Mouse (Mus musculus) forebrain, embryonic 10.5 days (tissue): ENCODE measurements at regions not wholly inside any gene's neighbourhood (a gene's known extent, or its start where the extent isn't known, plus 50 kb on each side); places are given as distances from the start of the nearest gene placed in this dataset.
"Not testable (repeated sequence)": the region's sequence is repeated elsewhere in the genome, so short reads cannot be mapped to it uniquely, and the experiment has no call there.

Source experiments
- DNase-seq: peaks from one replicate; pipeline ENCODE4 v3.0.0-alpha.2; 2017; ENCODE audit warnings: low spot score; ENCODE audit errors: extremely low spot score
- H3K27ac ChIP-seq: fragments of 300-500 bp; sonication (generic); 2 replicates; pipeline ENCODE4 v1.5.1; 2016; ENCODE audit warnings: mild to moderate bottlenecking
- H3K27me3 ChIP-seq: fragments of 300-500 bp; sonication (generic); 2 replicates; pipeline ENCODE4 v1.6.1; 2016; ENCODE audit warnings: mild to moderate bottlenecking; ENCODE audit not compliant: poor library complexity, severe bottlenecking
- H3K36me3 ChIP-seq: fragments of 300-500 bp; sonication (generic); replicated peaks from 2 replicates; pipeline ENCODE4 v1.6.1; 2016; ENCODE audit warnings: mild to moderate bottlenecking, moderate library complexity
- H3K4me1 ChIP-seq: fragments of 300-500 bp; sonication (generic); 2 replicates; pipeline ENCODE4 v1.6.1; 2016
- H3K4me3 ChIP-seq: fragments of 300-500 bp; sonication (generic); 2 replicates; pipeline ENCODE4 v1.5.1; 2016; ENCODE audit warnings: mild to moderate bottlenecking, moderate library complexity
- H3K9me3 ChIP-seq: fragments of 300-500 bp; sonication (generic); 2 replicates; pipeline ENCODE4 v1.6.1; 2016; ENCODE audit warnings: mild to moderate bottlenecking, moderate library complexity
- WGBS: fragments of 180-500 bp; shearing (Covaris S2); methylation state at CpG from one replicate; pipeline ENCODE4 v1.1.7; 2016; 5-methylcytosine and 5-hydroxymethylcytosine counted together

DNA sequence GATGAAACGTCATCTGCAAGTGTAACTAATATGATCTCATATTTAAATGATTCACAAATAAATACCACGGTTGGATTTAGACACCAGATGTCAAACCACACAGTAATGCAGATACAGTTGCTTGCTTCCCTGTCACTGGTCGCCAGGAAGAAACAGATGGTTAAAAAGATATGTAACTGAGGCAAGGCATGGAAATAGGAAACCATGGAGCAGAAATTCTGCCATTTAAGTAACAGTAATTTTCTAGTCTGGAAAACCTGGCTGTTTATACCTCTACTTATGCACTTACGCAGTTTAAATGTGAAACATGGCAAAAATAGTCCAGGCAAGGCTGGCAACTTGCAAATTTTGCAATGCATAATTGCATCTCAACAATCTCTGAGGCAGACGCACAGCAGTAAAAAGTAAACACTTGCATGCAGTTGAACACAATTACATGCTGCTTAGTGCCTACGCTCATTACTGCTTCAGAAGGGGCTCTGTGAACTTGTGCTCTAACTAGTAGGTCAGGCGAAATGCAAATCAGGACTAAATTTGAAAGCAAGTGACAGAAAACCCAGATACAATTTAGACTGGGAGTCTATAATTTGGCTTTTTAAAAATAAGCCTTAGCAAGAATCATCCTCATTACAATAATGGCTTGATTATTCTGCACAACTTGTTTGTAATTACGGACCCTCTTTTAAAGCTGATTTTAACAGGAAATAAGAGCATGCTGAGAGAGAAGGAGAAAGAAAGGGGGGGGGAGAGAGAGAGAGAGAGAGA is 102.6 kb downstream of the Naa11 start:
- 0 out of 2 replicates have a peak overlapping the region, but pooled peaks have one; percentile 25 for H3K27ac ChIP-seq

DNA sequence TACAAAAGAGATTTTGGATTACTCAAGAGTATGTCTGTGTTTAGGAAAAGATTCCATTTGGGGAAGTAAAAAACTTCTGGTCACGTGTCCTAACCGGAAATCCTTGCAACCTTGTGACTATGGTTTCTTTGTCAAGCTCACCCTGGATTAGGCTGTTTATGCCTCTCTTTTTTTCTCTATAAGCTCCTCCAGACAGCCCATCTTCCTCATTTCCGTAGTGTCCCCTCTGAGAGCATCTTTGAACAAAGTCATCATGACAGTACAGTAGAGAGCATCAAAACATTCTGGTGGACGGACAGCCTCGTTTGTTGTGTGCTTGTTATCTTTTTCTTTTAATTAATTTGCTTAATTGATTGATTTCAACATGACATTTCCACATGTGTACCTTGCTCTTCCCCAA is 112.7 kb downstream of the Naa11 start:
- Histone ChIP-seq H3K9me3 (no peaks in the 10 kb centered on the region), H3K27me3 (no peaks in the 10 kb centered on the region), H3K27ac (no peak overlapping the region), H3K36me3 (no peaks in the 10 kb centered on the region), H3K4me1 (peaks cover 8% of the 10 kb centered on the region), H3K4me3 (no peak overlapping the region)
- DNase-seq: no peak
- 90% methylated on average over 5 of the region's 5 CpGs for WGBS

More for the DNA sequence above, 102.6 kb downstream of the Naa11 start:
- WGBS: 65% methylated on average over 8 of the region's 8 CpGs
- Histone ChIP-seq H3K9me3 (no peaks in the 10 kb centered on the region), H3K27me3 (0 out of 2 replicates have a peak, but pooled peaks cover 3% of the 10 kb centered on the region), H3K36me3 (no peaks in the 10 kb centered on the region), H3K4me1 (peaks cover 23% of the 10 kb centered on the region), H3K4me3 (no peak overlapping the region)
- no peak for DNase-seq

DNA sequence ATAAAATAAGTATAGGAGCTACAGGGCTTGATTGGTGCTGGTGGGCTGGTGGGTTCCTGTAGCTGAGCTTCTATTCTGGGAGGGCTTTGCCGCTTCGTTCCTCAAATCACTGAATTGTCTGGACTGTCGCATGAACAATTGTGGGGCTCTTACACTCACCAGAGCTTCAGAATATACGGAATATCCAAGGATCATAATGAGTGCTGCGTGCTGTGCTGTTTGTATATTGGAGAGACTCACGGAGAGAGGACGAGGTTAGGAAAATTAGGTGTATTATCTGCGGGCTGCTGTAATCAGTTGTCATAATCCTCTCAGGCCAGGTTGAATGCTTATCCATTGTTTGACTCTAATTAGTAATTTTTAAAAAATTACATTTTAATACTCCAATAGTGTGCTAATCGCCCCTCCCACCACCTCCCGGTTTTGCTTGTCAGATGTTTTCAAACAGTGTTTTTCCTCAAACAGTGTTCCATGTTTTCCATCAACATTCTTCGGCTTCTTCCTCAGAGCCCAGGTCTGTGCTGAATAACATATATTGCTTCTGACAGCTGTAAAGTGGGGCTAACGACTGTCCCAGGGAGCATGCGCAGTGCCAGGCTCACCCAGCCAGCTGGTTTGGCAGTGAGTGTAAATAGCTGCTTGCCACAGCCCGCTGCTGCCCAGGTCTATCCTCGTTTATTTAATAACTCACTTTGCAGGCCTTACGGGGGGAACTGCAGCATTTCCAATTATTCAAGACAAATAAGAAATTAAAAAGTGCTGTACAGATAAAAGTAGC is 114.2 kb downstream of the Naa11 start:
- no peaks in the 10 kb centered on the region for H3K9me3 ChIP-seq
- WGBS: 85% methylated on average over 16 of the region's 16 CpGs
- DNase-seq: no peak
- no peak overlapping the region for H3K27ac ChIP-seq
- H3K4me1 ChIP-seq: peaks cover 8% of the 10 kb centered on the region
- no peaks in the 10 kb centered on the region for H3K36me3 ChIP-seq
- H3K27me3 ChIP-seq: no peaks in the 10 kb centered on the region
- H3K4me3 ChIP-seq: no peak overlapping the region

DNA sequence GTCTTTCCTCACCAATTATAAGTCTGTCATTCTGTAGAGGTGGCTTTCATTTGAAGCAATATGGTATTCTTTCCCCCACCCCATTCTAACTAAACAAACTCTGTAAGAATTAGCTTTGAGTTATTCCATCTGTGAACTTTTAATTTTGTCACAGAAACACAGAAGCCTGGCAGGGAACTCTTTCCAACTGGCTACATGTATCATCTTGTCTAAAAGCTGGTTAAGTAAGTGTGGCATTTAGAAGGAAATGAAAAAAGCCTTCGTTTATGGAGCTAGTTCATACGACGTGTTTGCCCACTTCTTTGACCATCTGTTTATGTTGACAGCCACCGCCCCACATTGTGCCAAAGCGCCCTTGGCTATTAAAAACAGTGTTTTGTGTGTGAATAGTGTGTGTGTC is 115.5 kb downstream of the Naa11 start:
- WGBS: 93% methylated on average over 5 of the region's 5 CpGs
- Histone ChIP-seq H3K27ac (no peak overlapping the region), H3K4me3 (no peak overlapping the region), H3K36me3 (no peaks in the 10 kb centered on the region), H3K27me3 (no peaks in the 10 kb centered on the region), H3K4me1 (peaks cover 8% of the 10 kb centered on the region), H3K9me3 (no peaks in the 10 kb centered on the region)
- DNase-seq: no peak

DNA sequence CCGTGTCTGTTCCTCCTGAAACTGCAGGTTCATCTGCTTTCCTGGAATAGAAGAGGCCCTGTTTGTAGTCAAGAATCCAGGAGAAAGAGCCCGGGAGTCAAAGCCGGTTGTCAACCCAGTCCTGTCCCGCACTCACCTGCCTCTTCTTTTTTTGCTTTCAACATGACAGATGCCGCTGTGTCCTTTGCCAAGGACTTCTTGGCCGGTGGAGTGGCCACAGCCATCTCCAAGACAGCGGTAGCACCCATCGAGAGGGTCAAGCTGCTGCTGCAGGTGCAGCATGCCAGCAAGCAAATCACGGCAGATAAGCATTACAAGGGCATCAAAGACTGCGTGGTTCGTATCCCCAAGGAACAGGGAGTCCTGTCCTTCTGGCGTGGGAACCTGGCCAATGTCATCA is 127.5 kb downstream of the Naa11 start:
- not testable (repeated sequence) for H3K27ac ChIP-seq, H3K4me3 ChIP-seq, H3K27me3 ChIP-seq, H3K4me1 ChIP-seq, H3K9me3 ChIP-seq, H3K36me3 ChIP-seq, DNase-seq
- 92% methylated on average over 12 of the region's 12 CpGs for WGBS

DNA sequence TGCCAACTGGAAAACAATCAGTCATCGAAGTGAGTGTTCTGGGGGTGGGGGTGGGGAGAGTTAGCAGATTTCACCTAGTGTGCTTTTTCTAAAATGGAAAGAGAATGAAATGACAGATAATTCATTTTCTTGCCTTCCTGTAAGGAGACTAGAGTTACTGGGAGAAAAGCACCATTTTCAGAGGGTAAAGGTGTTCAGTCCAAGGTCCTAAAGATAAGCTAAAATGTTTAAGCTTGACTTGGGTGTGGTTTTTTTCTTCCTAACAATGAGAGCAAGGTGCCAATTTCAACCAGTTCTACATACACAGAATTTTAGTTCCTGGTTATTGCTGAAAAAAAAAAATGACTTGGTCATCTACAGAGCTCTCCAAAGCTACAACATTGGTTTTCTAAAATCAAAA is 135.1 kb downstream of the Naa11 start:
- H3K9me3 ChIP-seq: no peaks in the 10 kb centered on the region
- H3K4me3 ChIP-seq: no peak overlapping the region
- H3K36me3 ChIP-seq: no peaks in the 10 kb centered on the region
- H3K27me3 ChIP-seq: no peaks in the 10 kb centered on the region
- no peak overlapping the region for H3K27ac ChIP-seq
- peaks cover 4% of the 10 kb centered on the region; the same call in 1 of the 2 replicates for H3K4me1 ChIP-seq
- no peak for DNase-seq
- 91% methylated on average over 1 of the region's 1 CpGs for WGBS

DNA sequence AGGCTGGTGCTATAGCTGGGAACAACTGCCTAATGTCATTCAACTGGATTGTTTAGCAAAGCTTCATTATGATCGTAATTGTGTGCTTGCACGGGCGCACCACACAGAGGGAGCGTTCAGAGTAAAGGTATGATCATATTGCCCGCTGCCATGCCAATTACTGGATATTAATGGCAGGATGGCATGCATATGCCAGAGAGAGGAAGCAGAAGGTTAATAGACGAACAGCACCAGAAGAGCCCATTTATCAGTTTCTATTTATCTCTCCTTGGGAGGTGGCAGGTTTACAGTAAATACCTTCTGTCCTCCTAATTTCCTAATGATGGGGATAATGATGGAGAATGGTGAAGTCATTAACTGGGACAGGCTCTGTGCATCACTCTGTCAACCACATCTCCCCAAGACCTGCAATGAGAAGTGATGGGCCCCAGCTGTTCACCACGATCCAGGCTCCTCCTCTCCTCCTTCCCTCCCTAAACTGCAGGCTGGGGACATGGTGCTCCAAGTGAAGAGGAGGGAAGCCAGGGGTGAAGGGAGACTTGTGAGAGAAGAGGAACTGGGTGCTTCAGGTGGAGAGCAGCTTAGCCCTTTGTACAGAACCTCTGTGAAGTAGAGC is 135.6 kb downstream of the Naa11 start:
- Histone ChIP-seq H3K27me3 (no peaks in the 10 kb centered on the region), H3K27ac (no peak overlapping the region), H3K9me3 (no peaks in the 10 kb centered on the region), H3K36me3 (no peaks in the 10 kb centered on the region), H3K4me3 (no peak overlapping the region), H3K4me1 (peaks cover 4% of the 10 kb centered on the region; the same call in 1 of the 2 replicates)
- no peak for DNase-seq
- 84% methylated on average over 7 of the region's 7 CpGs for WGBS

DNA sequence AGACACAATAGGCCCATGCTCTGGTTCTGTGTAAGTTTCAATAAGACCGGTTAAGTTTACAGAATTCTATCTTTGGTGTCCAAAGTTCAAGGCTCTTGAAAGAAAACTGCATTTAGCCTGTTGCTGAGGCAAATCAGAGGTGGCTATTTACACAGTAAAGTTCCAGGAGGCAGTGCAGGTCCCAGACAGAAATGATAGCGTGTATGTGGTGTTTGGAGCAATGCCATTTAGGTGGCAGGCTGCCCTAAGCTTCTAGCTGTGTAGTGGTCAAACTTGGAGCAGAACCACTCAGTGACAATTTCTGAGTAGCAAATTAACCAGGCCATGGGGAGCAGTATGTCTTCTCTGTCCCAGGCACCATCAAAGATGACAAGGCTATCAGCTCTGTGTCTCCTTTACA is 125.5 kb upstream of the Paqr3 start:
- H3K4me1 ChIP-seq: peaks cover 3% of the 10 kb centered on the region; the same call in 1 of the 2 replicates
- H3K4me3 ChIP-seq: no peak overlapping the region
- DNase-seq: no peak
- no peak overlapping the region for H3K27ac ChIP-seq
- H3K36me3 ChIP-seq: no peaks in the 10 kb centered on the region
- H3K9me3 ChIP-seq: no peaks in the 10 kb centered on the region
- H3K27me3 ChIP-seq: no peaks in the 10 kb centered on the region
- 92% methylated on average over 2 of the region's 2 CpGs for WGBS

DNA sequence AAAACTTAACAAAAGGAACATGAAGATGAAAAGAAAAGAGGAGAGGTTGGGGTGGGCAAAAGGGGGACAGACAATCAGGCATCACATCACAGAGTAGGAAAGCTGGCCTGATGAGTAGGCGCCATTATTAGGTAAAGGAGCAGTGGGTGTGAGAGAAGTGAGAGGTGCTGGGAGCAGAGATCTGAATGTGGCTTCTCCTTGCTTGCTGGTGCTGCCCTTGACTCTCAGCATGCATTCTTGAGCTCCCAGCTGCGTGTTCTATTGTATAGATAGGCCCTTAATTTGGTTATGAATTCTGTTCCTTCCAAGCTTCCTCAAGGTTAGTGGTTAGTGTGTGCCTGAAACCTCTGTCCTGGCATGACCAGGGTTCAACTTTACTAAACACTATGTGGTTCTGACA is 115.0 kb upstream of the Paqr3 start:
- no peak for DNase-seq
- 45% methylated on average over 2 of the region's 2 CpGs for WGBS

DNA sequence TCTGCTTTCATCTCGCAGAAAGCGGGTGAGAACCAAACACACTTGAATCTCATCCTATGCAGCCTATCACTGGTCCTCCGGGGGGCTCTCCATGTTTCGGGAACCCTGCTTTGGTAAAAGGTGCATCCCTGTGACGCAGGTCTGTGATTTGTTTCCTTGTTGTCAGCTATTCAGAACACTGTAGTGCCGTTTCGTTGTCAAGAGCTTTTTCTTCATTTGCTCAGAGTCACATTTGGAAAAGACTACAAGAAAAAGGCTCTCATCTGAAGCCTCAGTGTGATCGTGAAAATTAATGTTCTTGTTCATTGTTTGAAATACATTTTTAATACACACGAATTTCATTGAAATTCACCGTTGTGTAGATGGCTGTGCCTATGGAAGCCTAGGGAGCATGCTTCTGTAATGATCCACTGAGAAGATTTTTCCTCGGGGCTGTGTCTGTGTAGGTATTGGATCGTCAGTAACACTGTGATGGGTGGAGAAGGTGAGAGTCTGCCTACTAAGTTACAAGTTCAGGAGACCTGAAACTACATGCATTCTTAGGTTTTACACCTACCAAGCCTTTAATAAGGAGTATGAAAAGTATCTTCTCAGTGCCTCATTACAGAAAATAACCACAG is 112.0 kb upstream of the Paqr3 start:
- H3K27me3 ChIP-seq: peaks cover 10% of the 10 kb centered on the region; the same call in 1 of the 2 replicates
- H3K27ac ChIP-seq: peak overlapping the region; percentile 71; the same call in 1 of the 2 replicates
- peak overlapping the region; percentile 39 for H3K4me3 ChIP-seq
- no peak for DNase-seq
- 61% methylated on average over 12 of the region's 12 CpGs for WGBS
- H3K4me1 ChIP-seq: peaks cover 30% of the 10 kb centered on the region
- H3K36me3 ChIP-seq: no peaks in the 10 kb centered on the region
- H3K9me3 ChIP-seq: no peaks in the 10 kb centered on the region

More for the DNA sequence above, 115.0 kb upstream of the Paqr3 start:
- H3K4me3 ChIP-seq: no peak overlapping the region
- H3K9me3 ChIP-seq: no peaks in the 10 kb centered on the region
- H3K27me3 ChIP-seq: peaks cover 2% of the 10 kb centered on the region; the same call in 1 of the 2 replicates
- peaks cover 24% of the 10 kb centered on the region for H3K4me1 ChIP-seq
- no peak overlapping the region for H3K27ac ChIP-seq
- H3K36me3 ChIP-seq: no peaks in the 10 kb centered on the region

DNA sequence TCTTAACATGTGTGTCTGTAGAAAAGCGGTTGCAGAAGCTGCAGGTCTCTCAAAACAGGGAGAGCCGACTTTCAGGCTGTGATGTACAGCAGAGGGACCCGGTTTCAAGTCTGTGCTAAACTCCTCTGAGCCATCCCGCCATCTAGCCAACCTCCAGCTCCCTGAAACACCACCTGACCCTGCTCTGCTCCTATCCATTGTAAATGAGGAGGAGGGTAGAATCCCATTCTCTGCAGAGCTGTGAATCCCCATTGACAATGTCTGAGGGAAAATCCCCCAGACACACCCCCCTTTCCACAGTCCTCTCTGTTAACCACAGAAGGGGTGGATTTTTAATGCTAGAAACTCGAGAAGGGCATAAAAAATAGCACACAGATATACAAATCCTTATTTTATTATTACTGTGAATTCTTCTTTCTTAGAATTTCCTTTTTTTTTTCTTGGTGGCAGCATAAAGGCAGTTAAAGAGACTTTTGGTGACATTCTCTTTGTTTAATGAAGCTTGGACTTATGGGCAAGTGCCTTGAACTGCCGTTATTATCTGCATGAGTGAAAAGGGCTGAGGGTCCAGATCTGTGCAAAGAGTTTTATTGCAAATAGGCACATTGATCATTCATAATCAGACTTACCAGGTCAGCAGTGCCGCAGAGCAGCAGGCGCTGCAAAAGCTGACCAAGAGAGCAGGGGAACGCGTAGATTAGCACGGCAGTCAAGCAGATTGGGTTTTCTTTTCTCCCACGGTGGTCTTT is 111.3 kb upstream of the Paqr3 start:
- DNase-seq: peak; percentile 36
- Histone ChIP-seq H3K27me3 (peaks cover 10% of the 10 kb centered on the region; the same call in 1 of the 2 replicates), H3K4me1 (peaks cover 30% of the 10 kb centered on the region), H3K27ac (peak overlapping the region; percentile 71; the same call in 1 of the 2 replicates), H3K36me3 (no peaks in the 10 kb centered on the region), H3K9me3 (no peaks in the 10 kb centered on the region), H3K4me3 (peak overlapping the region; percentile 39)
- 32% methylated on average over 12 of the region's 12 CpGs for WGBS

DNA sequence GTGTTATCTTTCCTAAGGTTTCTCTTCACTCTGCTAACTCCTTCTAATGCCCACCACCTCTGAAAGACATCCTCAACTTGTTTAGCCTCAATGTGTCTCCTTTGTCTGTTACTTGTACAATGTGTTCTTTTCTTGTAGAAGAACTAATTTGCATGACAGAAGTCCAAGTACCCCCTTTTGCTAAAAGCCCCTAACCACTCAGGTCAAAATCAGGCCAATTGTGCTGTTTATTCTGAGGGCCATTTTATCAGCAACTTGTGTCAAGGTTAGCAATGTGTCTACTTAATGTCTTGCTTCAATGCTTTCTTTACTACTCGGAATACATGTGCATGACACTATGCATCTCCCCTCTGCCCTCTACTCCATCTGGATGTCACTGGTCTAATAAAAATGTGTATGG is 107.3 kb upstream of the Paqr3 start:
- H3K9me3 ChIP-seq: no peaks in the 10 kb centered on the region
- DNase-seq: no peak
- no peak overlapping the region for H3K4me3 ChIP-seq
- peaks cover 10% of the 10 kb centered on the region; the same call in 1 of the 2 replicates for H3K27me3 ChIP-seq
- H3K4me1 ChIP-seq: peaks cover 23% of the 10 kb centered on the region
- no peak overlapping the region for H3K27ac ChIP-seq
- H3K36me3 ChIP-seq: no peaks in the 10 kb centered on the region
- WGBS: 71% methylated on average over 1 of the region's 1 CpGs
